Mouse (Mus musculus) G1E (cell line): ENCODE measurements around the gene Bend4. TPM values are rescaled to one million over a fixed set of nuclear protein-coding genes. Genes with fewer than 3 reads are reported as not detected.
A peak's percentile ranks its signal among the peaks of the same experiment; 100 is the strongest.

ENCODE experiments used
- ATAC-seq: 2 replicates; pipeline ENCODE4 v1.8.0; 2016; ENCODE audit warnings: mild to moderate bottlenecking; ENCODE audit not compliant: insufficient number of reproducible peaks, poor library complexity, low FRiP score, severe bottlenecking; ENCODE audit errors: extremely low read depth
- DNase-seq: peaks from one replicate; pipeline ENCODE4 v3.0.0; 2012; ENCODE audit warnings: low spot score
- H3K27me3 ChIP-seq: 2 replicates; pipeline ENCODE4 v1.6.1; 2012; ENCODE audit warnings: mild to moderate bottlenecking, low read length, inconsistent platforms; ENCODE audit not compliant: insufficient read depth
- H3K36me3 ChIP-seq: replicated peaks from 2 replicates; pipeline ENCODE3; 2012; ENCODE audit warnings: mild to moderate bottlenecking, inconsistent platforms
- H3K4me1 ChIP-seq: 2 replicates; pipeline ENCODE4 v1.6.1; 2012; ENCODE audit warnings: low read depth, low read length, inconsistent platforms, mixed read lengths; ENCODE audit not compliant: insufficient read depth
- H3K4me3 ChIP-seq: 2 replicates; pipeline ENCODE4 v1.5.1; 2012; ENCODE audit warnings: low read depth, mild to moderate bottlenecking, inconsistent platforms, low read length, moderate library complexity, mixed read lengths
- H3K9me3 ChIP-seq: replicated peaks from 2 replicates; pipeline ENCODE4 v1.6.1; 2012; ENCODE audit warnings: inconsistent platforms
- CTCF ChIP-seq: IDR thresholded peaks from 2 replicates; pipeline ENCODE4 v1.5.1; 2012; ENCODE audit warnings: low read depth, low read length, inconsistent platforms, mixed read lengths
- GATA1 ChIP-seq: IDR thresholded peaks from 2 replicates; pipeline ENCODE4 v1.6.1; 2012; ENCODE audit warnings: borderline replicate concordance, low read length, inconsistent platforms, mixed read lengths
- GATA2 ChIP-seq: IDR thresholded peaks from 2 replicates; pipeline ENCODE4 v1.6.1; 2012; ENCODE audit warnings: low read depth, low read length, inconsistent platforms, borderline replicate concordance
- POLR2AphosphoS5 ChIP-seq: IDR thresholded peaks from 2 replicates; pipeline ENCODE4 v1.6.1; 2012; ENCODE audit warnings: low read depth, low read length, inconsistent platforms; ENCODE audit not compliant: insufficient replicate concordance
- TAL1 ChIP-seq: conservative IDR thresholded peaks from 2 replicates; pipeline ENCODE4 v1.6.1; 2012; ENCODE audit warnings: low read depth, low read length, inconsistent platforms, mixed read lengths
- polyA plus RNA-seq: library from polyadenylated mRNA; stranded (reverse); fragments of >175 nt; gene quantifications from 2 replicates; pipeline ENCODE4 v1.2.3, GENCODE M21; 2012
- total RNA-seq, 2 experiments: library from RNA; stranded (forward) in 1 of 2; stranded (reverse) in 1 of 2; fragments of 200-1000 nt in 1 of 2; fragments of >200 nt in 1 of 2; fragmentation: Nextera tagmentation in 1 of 2; gene quantifications; 2 replicates each; pipeline ENCODE4 v1.2.3; 2014 to 2017

Gene Bend4
- total and polyA plus RNA-seq, 3 experiments: 0.01 to 0.11 TPM; not detected in 1

DNA sequence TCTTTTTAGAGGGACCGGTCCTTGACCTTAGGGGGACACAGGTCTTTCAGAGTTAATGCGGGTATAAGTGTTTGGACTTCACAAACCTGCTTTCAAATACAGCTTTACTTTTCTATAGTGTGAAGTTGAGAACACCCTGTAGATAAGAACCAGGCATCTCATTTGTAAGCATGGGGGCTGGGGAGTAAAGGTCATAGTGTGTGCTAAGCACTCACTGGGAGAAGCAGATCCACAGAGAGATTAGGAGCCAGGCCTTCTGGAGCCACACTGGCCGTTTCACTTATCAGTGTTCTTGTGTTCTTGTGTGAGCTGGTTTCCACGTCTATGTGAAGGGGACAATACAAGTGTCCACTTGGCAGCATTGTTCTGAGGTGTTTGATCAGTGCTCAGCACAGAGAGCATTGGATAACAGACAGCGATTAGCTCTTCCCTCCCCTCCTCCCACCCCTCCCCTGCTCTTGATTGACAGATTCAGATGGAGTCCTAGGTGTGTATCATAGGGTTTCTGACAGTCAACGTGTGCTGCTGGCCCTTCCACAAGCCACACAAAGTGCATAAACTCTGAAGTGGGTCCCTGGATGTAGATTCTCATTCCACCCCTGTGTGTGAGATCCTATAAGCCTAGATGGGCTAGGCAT lies 14.8 kb upstream of the Bend4 start:
- Histone ChIP-seq H3K27me3 (no peaks in the 10 kb centered on the region), H3K9me3 (no peaks in the 10 kb centered on the region), H3K36me3 (no peaks in the 10 kb centered on the region), H3K4me1 (no peaks in the 10 kb centered on the region), H3K4me3 (no peak overlapping the region)
- TF ChIP-seq GATA1: no peak
- TF ChIP-seq GATA2: no peak
- TF ChIP-seq TAL1: no peak
- no peak for TF ChIP-seq POLR2AphosphoS5
- TF ChIP-seq CTCF: no peak
- no peak for DNase-seq
- ATAC-seq: no peak

DNA sequence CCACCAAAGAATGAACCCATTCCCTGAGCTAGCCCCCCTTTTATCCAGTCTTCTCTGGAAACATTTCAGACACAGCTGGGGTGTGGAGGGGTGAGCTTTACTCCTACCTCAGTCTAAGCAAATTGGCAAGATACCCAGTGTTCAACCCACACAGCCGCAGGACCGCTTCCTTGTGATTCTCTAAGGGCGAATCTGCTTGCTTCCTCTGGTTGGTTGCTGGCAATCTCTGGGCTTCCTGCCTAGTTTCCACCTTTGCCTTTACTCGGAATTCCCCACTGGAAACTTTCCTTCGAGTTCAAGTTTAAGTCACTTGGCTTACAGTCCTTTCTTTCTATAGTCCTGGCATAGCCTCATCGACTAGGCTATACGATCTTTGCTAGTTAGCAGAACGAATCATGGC lies 12.5 kb upstream of the Bend4 start:
- Histone ChIP-seq H3K9me3 (no peaks in the 10 kb centered on the region), H3K27me3 (no peaks in the 10 kb centered on the region), H3K4me3 (no peak overlapping the region), H3K36me3 (no peaks in the 10 kb centered on the region), H3K4me1 (no peaks in the 10 kb centered on the region; the same call in 1 of the 2 replicates)
- DNase-seq (no peak), ATAC-seq (no peak)
- TF ChIP-seq TAL1: no peak
- no peak for TF ChIP-seq CTCF
- TF ChIP-seq GATA2: no peak
- no peak for TF ChIP-seq GATA1
- TF ChIP-seq POLR2AphosphoS5: no peak

GRCm38 (mm10) chr5:67437403-67437802 lies 9.3 kb upstream of the Bend4 start:
- ATAC-seq: peak; percentile 57
- TF ChIP-seq GATA2 (no peak), TAL1 (no peak), CTCF (no peak), GATA1 (no peak), POLR2AphosphoS5 (no peak)
- no peak overlapping the region for H3K4me3 ChIP-seq
- no peaks in the 10 kb centered on the region for H3K36me3 ChIP-seq
- DNase-seq: no peak
- H3K4me1 ChIP-seq: no peaks in the 10 kb centered on the region; the same call in 1 of the 2 replicates
- H3K27me3 ChIP-seq: no peaks in the 10 kb centered on the region
- H3K9me3 ChIP-seq: no peaks in the 10 kb centered on the region

- Histone ChIP-seq H3K4me1 (no peaks in the 10 kb centered on the region), H3K27me3 (no peaks in the 10 kb centered on the region), H3K4me3 (no peak overlapping the region), H3K9me3 (peaks cover 21% of the 10 kb centered on the region), H3K36me3 (no peaks in the 10 kb centered on the region)
- no peak for TF ChIP-seq GATA1
- no peak for TF ChIP-seq GATA2
- TF ChIP-seq CTCF: no peak
- TF ChIP-seq TAL1: no peak
- TF ChIP-seq POLR2AphosphoS5: no peak
- ATAC-seq (no peak), DNase-seq (no peak)
Observed at GRCm38 (mm10) chr5:67426478-67427442, 1.4 kb downstream of the Bend4 start.

- ATAC-seq: no peak
- no peak overlapping the region for H3K4me3 ChIP-seq
Observed at GRCm38 (mm10) chr5:67426011-67426410, 2.1 kb downstream of the Bend4 start.

GRCm38 (mm10) chr5:67424636-67425035 lies 3.5 kb downstream of the Bend4 start:
- H3K27me3 ChIP-seq: no peaks in the 10 kb centered on the region

More at GRCm38 (mm10) chr5:67426011-67426410, 2.1 kb downstream of the Bend4 start:
- DNase-seq: no peak
- TF ChIP-seq TAL1: no peak
- no peak for TF ChIP-seq GATA2
- no peak for TF ChIP-seq GATA1
- no peak for TF ChIP-seq CTCF
- TF ChIP-seq POLR2AphosphoS5: no peak
- H3K9me3 ChIP-seq: peaks cover 21% of the 10 kb centered on the region
- no peaks in the 10 kb centered on the region for H3K36me3 ChIP-seq
- H3K27me3 ChIP-seq: no peaks in the 10 kb centered on the region
- no peaks in the 10 kb centered on the region for H3K4me1 ChIP-seq

More at GRCm38 (mm10) chr5:67424636-67425035, 3.5 kb downstream of the Bend4 start:
- Histone ChIP-seq H3K9me3 (peaks cover 21% of the 10 kb centered on the region), H3K4me1 (no peaks in the 10 kb centered on the region), H3K4me3 (no peak overlapping the region), H3K36me3 (no peaks in the 10 kb centered on the region)
- DNase-seq (no peak), ATAC-seq (no peak)
- TF ChIP-seq POLR2AphosphoS5: no peak
- TF ChIP-seq TAL1: no peak
- no peak for TF ChIP-seq GATA2
- TF ChIP-seq GATA1: no peak
- TF ChIP-seq CTCF: no peak
